Mouse (Mus musculus) midbrain, embryonic 15.5 days (tissue): ENCODE results near the gene Msi2. TPM values are rescaled to one million over a fixed set of nuclear protein-coding genes. Genes with fewer than 3 reads are reported as not detected.

Experiments
- ATAC-seq: fragments of 200-750 bp; cut with Nextera tagmentation; replicated peaks from 2 replicates; pipeline ENCODE4 v1.8.0; 2017; ENCODE audit warnings: moderate TSS enrichment
- H3K27ac ChIP-seq: fragments of 300-500 bp; sonication (generic); 2 replicates; pipeline ENCODE4 v1.5.1; 2015; ENCODE audit warnings: mild to moderate bottlenecking, inconsistent platforms
- H3K27me3 ChIP-seq: fragments of 300-500 bp; sonication (generic); replicated peaks from 2 replicates; pipeline ENCODE4 v1.6.1; 2015; ENCODE audit warnings: inconsistent platforms
- H3K36me3 ChIP-seq: fragments of 300-500 bp; sonication (generic); replicated peaks from 2 replicates; pipeline ENCODE4 v1.6.1; 2015; ENCODE audit warnings: inconsistent platforms
- H3K4me1 ChIP-seq: fragments of 300-500 bp; sonication (generic); 2 replicates; pipeline ENCODE4 v1.6.1; 2015; ENCODE audit warnings: inconsistent platforms
- H3K4me2 ChIP-seq: fragments of 300-500 bp; sonication (generic); 2 replicates; pipeline ENCODE4 v1.6.1; 2015; ENCODE audit warnings: inconsistent platforms, mild to moderate bottlenecking, moderate library complexity
- H3K4me3 ChIP-seq: fragments of 300-500 bp; sonication (generic); 2 replicates; pipeline ENCODE4 v1.5.1; 2015; ENCODE audit warnings: mild to moderate bottlenecking, inconsistent platforms
- H3K9ac ChIP-seq: fragments of 300-500 bp; sonication (generic); 2 replicates; pipeline ENCODE4 v1.6.1; 2015; ENCODE audit warnings: mild to moderate bottlenecking, inconsistent platforms
- H3K9me3 ChIP-seq: fragments of 300-500 bp; sonication (generic); 2 replicates; pipeline ENCODE4 v1.6.1; 2016; ENCODE audit warnings: inconsistent platforms
- WGBS: fragments of 180-500 bp; shearing (Covaris S2); methylation state at CpG from one replicate; pipeline ENCODE4 v1.1.7; 2015; ENCODE audit warnings: mixed read lengths; 5-methylcytosine and 5-hydroxymethylcytosine counted together
- polyA plus RNA-seq: library from polyadenylated mRNA; unstranded; fragments of >200 nt; fragmentation: Nextera tagmentation; extraction: Ambion mirVana; gene quantifications from 2 replicates; pipeline ENCODE4 v1.2.1, GENCODE M21; 2015

Gene Msi2
- polyA plus RNA-seq, 1 experiment from 2014 or later = 33.6 TPM

- no peaks in the 10 kb centered on the region for H3K27me3 ChIP-seq
- H3K36me3 ChIP-seq = no peaks in the 10 kb centered on the region
- 75% methylated on average over 7 of the region's 7 CpGs for WGBS
- H3K4me2 ChIP-seq = no peak overlapping the region
- peaks cover 53% of the 10 kb centered on the region for H3K4me1 ChIP-seq
- H3K27ac ChIP-seq = no peak overlapping the region; the same call in 1 of the 2 replicates
- no peak overlapping the region for H3K4me3 ChIP-seq
- no peak for ATAC-seq
- H3K9me3 ChIP-seq = no peaks in the 10 kb centered on the region
- no peak overlapping the region for H3K9ac ChIP-seq
Measured at GRCm38 (mm10) chr11:88627327-88627726, 91.0 kb downstream of the Msi2 start.

GRCm38 (mm10) chr11:88626576-88626975 is 91.7 kb downstream of the Msi2 start:
- Histone ChIP-seq H3K27me3 (no peaks in the 10 kb centered on the region), H3K4me3 (no peak overlapping the region), H3K4me1 (peaks cover 55% of the 10 kb centered on the region), H3K9me3 (no peaks in the 10 kb centered on the region), H3K27ac (peak overlapping the region; percentile 51; the same call in 1 of the 2 replicates), H3K36me3 (no peaks in the 10 kb centered on the region), H3K4me2 (no peak overlapping the region), H3K9ac (no peak overlapping the region)
- WGBS = 66% methylated on average over 8 of the region's 8 CpGs
- ATAC-seq = no peak

- Histone ChIP-seq H3K27ac (no peak overlapping the region), H3K36me3 (no peaks in the 10 kb centered on the region), H3K4me2 (no peak overlapping the region), H3K9ac (no peak overlapping the region), H3K4me1 (peaks cover 55% of the 10 kb centered on the region), H3K9me3 (no peaks in the 10 kb centered on the region), H3K27me3 (no peaks in the 10 kb centered on the region), H3K4me3 (no peak overlapping the region)
- no peak for ATAC-seq
- WGBS = 68% methylated on average over 9 of the region's 9 CpGs
Measured at GRCm38 (mm10) chr11:88626061-88626460, 92.3 kb downstream of the Msi2 start.

- Histone ChIP-seq H3K27ac (no peak overlapping the region), H3K36me3 (no peaks in the 10 kb centered on the region), H3K4me2 (no peak overlapping the region), H3K27me3 (no peaks in the 10 kb centered on the region), H3K4me3 (no peak overlapping the region), H3K4me1 (peaks cover 57% of the 10 kb centered on the region), H3K9ac (no peak overlapping the region), H3K9me3 (no peaks in the 10 kb centered on the region)
- ATAC-seq = no peak
- WGBS = 70% methylated on average over 14 of the region's 14 CpGs
Measured at GRCm38 (mm10) chr11:88625063-88625462, 93.2 kb downstream of the Msi2 start.

GRCm38 (mm10) chr11:88624627-88625026 is 93.7 kb downstream of the Msi2 start:
- 74% methylated on average over 6 of the region's 6 CpGs for WGBS
- Histone ChIP-seq H3K27me3 (no peaks in the 10 kb centered on the region), H3K4me1 (peaks cover 59% of the 10 kb centered on the region), H3K4me3 (no peak overlapping the region), H3K9ac (no peak overlapping the region), H3K4me2 (no peak overlapping the region), H3K36me3 (no peaks in the 10 kb centered on the region), H3K27ac (no peak overlapping the region), H3K9me3 (no peaks in the 10 kb centered on the region)
- no peak for ATAC-seq

GRCm38 (mm10) chr11:88623671-88624070 is 94.6 kb downstream of the Msi2 start:
- Histone ChIP-seq H3K4me1 (peaks cover 59% of the 10 kb centered on the region), H3K4me2 (no peak overlapping the region), H3K36me3 (no peaks in the 10 kb centered on the region), H3K27ac (no peak overlapping the region), H3K9ac (no peak overlapping the region), H3K9me3 (no peaks in the 10 kb centered on the region), H3K27me3 (no peaks in the 10 kb centered on the region), H3K4me3 (no peak overlapping the region)
- ATAC-seq = no peak
- 76% methylated on average over 6 of the region's 6 CpGs for WGBS

- no peak overlapping the region for H3K27ac ChIP-seq
- no peaks in the 10 kb centered on the region for H3K9me3 ChIP-seq
- H3K9ac ChIP-seq = no peak overlapping the region
- no peak overlapping the region for H3K4me3 ChIP-seq
- H3K4me2 ChIP-seq = no peak overlapping the region
- no peak for ATAC-seq
- 55% methylated on average over 6 of the region's 6 CpGs for WGBS
- H3K36me3 ChIP-seq = no peaks in the 10 kb centered on the region
- no peaks in the 10 kb centered on the region for H3K27me3 ChIP-seq
- peaks cover 58% of the 10 kb centered on the region for H3K4me1 ChIP-seq
Measured at GRCm38 (mm10) chr11:88622496-88622895, 95.8 kb downstream of the Msi2 start.

- no peak for ATAC-seq
- WGBS = 79% methylated on average over 4 of the region's 4 CpGs
- Histone ChIP-seq H3K4me2 (no peak overlapping the region), H3K4me3 (no peak overlapping the region), H3K36me3 (no peaks in the 10 kb centered on the region), H3K27me3 (no peaks in the 10 kb centered on the region), H3K4me1 (peaks cover 52% of the 10 kb centered on the region), H3K9ac (no peak overlapping the region), H3K9me3 (no peaks in the 10 kb centered on the region), H3K27ac (no peak overlapping the region)
Measured at GRCm38 (mm10) chr11:88621789-88622188, 96.5 kb downstream of the Msi2 start.

- Histone ChIP-seq H3K27ac (peak overlapping the region; percentile 12), H3K27me3 (no peaks in the 10 kb centered on the region), H3K9me3 (no peaks in the 10 kb centered on the region), H3K36me3 (no peaks in the 10 kb centered on the region), H3K4me2 (no peak overlapping the region), H3K4me1 (peaks cover 44% of the 10 kb centered on the region), H3K9ac (no peak overlapping the region), H3K4me3 (no peak overlapping the region)
- ATAC-seq = 0 out of 2 replicates have a peak, but pooled peaks have one; percentile 28
- WGBS = 15% methylated on average over 15 of the region's 15 CpGs
Measured at GRCm38 (mm10) chr11:88620158-88620973, 97.9 kb downstream of the Msi2 start.

- Histone ChIP-seq H3K27me3 (no peaks in the 10 kb centered on the region), H3K27ac (peak overlapping the region; percentile 12; the same call in 1 of the 2 replicates)
- 54% methylated on average over 9 of the region's 9 CpGs for WGBS
Measured at GRCm38 (mm10) chr11:88619468-88620157, 98.7 kb downstream of the Msi2 start.

GRCm38 (mm10) chr11:88618732-88619309 is 99.5 kb downstream of the Msi2 start:
- no peaks in the 10 kb centered on the region for H3K36me3 ChIP-seq
- H3K27me3 ChIP-seq = no peaks in the 10 kb centered on the region
- no peak overlapping the region for H3K9ac ChIP-seq
- no peak overlapping the region for H3K4me2 ChIP-seq
- H3K4me1 ChIP-seq = peaks cover 43% of the 10 kb centered on the region
- H3K27ac ChIP-seq = peak overlapping the region; percentile 52
- no peak overlapping the region for H3K4me3 ChIP-seq
- ATAC-seq = 0 out of 2 replicates have a peak, but pooled peaks have one; percentile 6
- WGBS = 58% methylated on average over 9 of the region's 9 CpGs
- no peaks in the 10 kb centered on the region for H3K9me3 ChIP-seq

More at GRCm38 (mm10) chr11:88619468-88620157, 98.7 kb downstream of the Msi2 start:
- no peaks in the 10 kb centered on the region for H3K36me3 ChIP-seq
- no peaks in the 10 kb centered on the region for H3K9me3 ChIP-seq
- H3K4me3 ChIP-seq = no peak overlapping the region
- H3K4me1 ChIP-seq = peaks cover 40% of the 10 kb centered on the region
- no peak overlapping the region for H3K9ac ChIP-seq
- no peak for ATAC-seq
- H3K4me2 ChIP-seq = no peak overlapping the region

GRCm38 (mm10) chr11:88618005-88618501 is 100.3 kb downstream of the Msi2 start:
- no peak overlapping the region for H3K4me3 ChIP-seq
- H3K36me3 ChIP-seq = no peaks in the 10 kb centered on the region
- H3K9me3 ChIP-seq = no peaks in the 10 kb centered on the region
- H3K4me2 ChIP-seq = no peak overlapping the region
- WGBS = 59% methylated on average over 16 of the region's 16 CpGs
- no peak for ATAC-seq
- H3K27ac ChIP-seq = peak overlapping the region; percentile 52
- H3K9ac ChIP-seq = no peak overlapping the region
- H3K27me3 ChIP-seq = no peaks in the 10 kb centered on the region
- peaks cover 48% of the 10 kb centered on the region for H3K4me1 ChIP-seq
